Mouse (Mus musculus) megakaryocyte, embryonic 14.5 days (primary cell): ENCODE results near the gene Spg20.

Source experiments
- FLI1 ChIP-seq: IDR thresholded peaks from 2 replicates; pipeline ENCODE4 v1.6.1; 2012; ENCODE audit warnings: low read length, inconsistent platforms, mixed read lengths
- GATA1 ChIP-seq: IDR thresholded peaks from 3 replicates; pipeline ENCODE4 v1.6.1; 2012; ENCODE audit warnings: mixed read lengths, low read length, inconsistent platforms, borderline replicate concordance

- TF ChIP-seq GATA1 (no peak), FLI1 (no peak)
These were observed 45.5 kb downstream of the Spg20 start for GRCm38 (mm10) chr3:55157413-55157812.
